In genomic region chr4:155164550-155164949, GRCm38 (mm10) we compare ENCODE assay signal across 8 mouse cellular contexts. TPM values are rescaled to one million over a fixed set of nuclear protein-coding genes. Genes with fewer than 3 reads are reported as not detected.
DNase-seq lines count a peak whose midpoint lies in the region; TF ChIP-seq lines count a peak whose summit lies in the region.

No protein-coding gene starts in this region.

- H3K4me3 ChIP-seq in layer of hippocampus, adult 2 months: no peak overlapping the region
- H3K4me3 ChIP-seq in myocyte: no peak overlapping the region

- no peak overlapping the region for H3ac ChIP-seq in myocyte (ENCODE audit: control insufficient read depth, insufficient read length)

- peak overlapping the region; percentile 62 for H3K4me2 ChIP-seq in myocyte (ENCODE audit: low read depth)

- H3K79me2 ChIP-seq in myocyte (ENCODE audit: control insufficient read depth, insufficient read depth): peaks cover 89% of the 10 kb centered on the region

- no peak for TF ChIP-seq CTCF in layer of hippocampus, adult 2 months (conservative IDR thresholded peaks at IDR 0.05)

- TF ChIP-seq POLR2A in myocyte (IDR thresholded peaks at IDR 0.05; ENCODE audit: insufficient read length, low read depth): no peak

- no peak for DNase-seq in layer of hippocampus, adult 2 months (ENCODE audit: low spot score in 2 of 2)
- no peak for DNase-seq in layer of hippocampus, adult 8-10 months (ENCODE audit: low spot score in 2 of 2)
- peak; percentile 68 for DNase-seq in adrenal gland, postnatal 25 days
- DNase-seq in heart, adult 18-20 months: peak; percentile 89 to 93
- DNase-seq in kidney, adult 8-10 months: peak; percentile 75
- DNase-seq in ovary, adult 18-20 months (ENCODE audit: low spot score): no peak
- DNase-seq in retina, embryonic 14.5 days (ENCODE audit: low spot score): no peak

- peaks cover 10% of the 10 kb centered on the region for H3K36me3 ChIP-seq in myocyte (ENCODE audit: control insufficient read depth, insufficient read depth)

- peak overlapping the region; percentile 12; the same call in 1 of the 2 replicates for H3K27ac ChIP-seq in layer of hippocampus, adult 2 months

- no peaks in the 10 kb centered on the region for H3K27me3 ChIP-seq in myocyte (ENCODE audit: control insufficient read depth, insufficient read depth, insufficient read length)

TF ChIP-seq in myocyte, 11 proteins besides CTCF, POLR2A, EP300 and RAD21:
- TF ChIP-seq POLR2AphosphoS2 (IDR thresholded peaks at IDR 0.05; ENCODE audit: insufficient read length, low read depth): no peak
- TF ChIP-seq CEBPB (IDR thresholded peaks at IDR 0.05; ENCODE audit: insufficient read depth, poor library complexity, severe bottlenecking): no peak
- TF ChIP-seq TCF12 (IDR thresholded peaks at IDR 0.05; ENCODE audit: insufficient read depth, poor library complexity, severe bottlenecking): peak; percentile 10
- no peak for TF ChIP-seq SRF (IDR thresholded peaks at IDR 0.05; ENCODE audit: control insufficient read depth, insufficient read length, low read depth)
- TF ChIP-seq MYOD1 (IDR thresholded peaks at IDR 0.05; ENCODE audit: control insufficient read depth in 1 of 3, insufficient read length in 2 of 3, low read depth in 2 of 3): peak in 2 of 3 experiments; percentile 8 to 87
- peak; percentile 5 to 84 (median 34) for TF ChIP-seq MYOG (IDR thresholded peaks at IDR 0.05; ENCODE audit: control insufficient read depth in 1 of 3, insufficient read depth in 1 of 3, insufficient read length in 2 of 3, low read depth in 2 of 3)
- no peak for TF ChIP-seq E2F4 (IDR thresholded peaks at IDR 0.05; ENCODE audit: insufficient read depth)

RNA-seq across cellular contexts. Expression of gene Ski, which starts 57.8 kb away (rescaled TPM):
- total RNA-seq in layer of hippocampus, adult 2 months (2021): 100 to 1,000 TPM; 128 to 136 TPM
- total RNA-seq in layer of hippocampus, adult 8-10 months (2022): 100 to 1,000 TPM; 122 to 130 (median 125) TPM
- total RNA-seq in adrenal gland, postnatal 25 days (2021): 73.5 and 93.3 TPM in 2 replicates
- 10 to 100 TPM; 48.6 to 50.2 TPM for total RNA-seq in heart, adult 18-20 months (2021)
- polyA plus RNA-seq in myocyte (2012; fragmentation: generic; extraction: Trizol): 54.5 TPM

Comparison
In these comparisons a context has a peak if more than half of its experiments do, and no peak if none do; other contexts are left out.
1. DNase-seq: peak in adrenal gland, postnatal 25 days (single experiment), heart, adult 18-20 months (2 of 2) and kidney, adult 8-10 months (2 of 2); none in layer of hippocampus, adult 2 months (0 of 2), layer of hippocampus, adult 8-10 months (0 of 2), ovary, adult 18-20 months (single experiment) and retina, embryonic 14.5 days (single experiment).